Mouse (Mus musculus) neural tube, embryonic 11.5 days (tissue): ENCODE measurements at regions not wholly inside any gene's neighbourhood (a gene's known extent, or its start where the extent isn't known, plus 50 kb on each side); places are given as distances from the start of the nearest gene placed in this dataset.

Source experiments
- ATAC-seq: fragments of 200-750 bp; cut with Nextera tagmentation; 2 replicates; pipeline ENCODE4 v1.8.0; 2017; ENCODE audit warnings: moderate number of reproducible peaks, mild to moderate bottlenecking, moderate TSS enrichment, moderate library complexity; ENCODE audit not compliant: insufficient read depth, low FRiP score, low TSS enrichment
- DNase-seq: peaks from one replicate; pipeline ENCODE4 v3.0.0-alpha.2; 2015; ENCODE audit warnings: low spot score
- H3K27ac ChIP-seq: fragments of 300-500 bp; sonication (generic); 2 replicates; pipeline ENCODE4 v1.5.1; 2014; ENCODE audit warnings: low read depth, mild to moderate bottlenecking, low read length
- H3K27me3 ChIP-seq: fragments of 300-500 bp; sonication (generic); 2 replicates; pipeline ENCODE4 v1.6.1; 2014; ENCODE audit warnings: mild to moderate bottlenecking, low read length, mixed read lengths; ENCODE audit not compliant: control insufficient read depth, insufficient read depth
- H3K36me3 ChIP-seq: fragments of 300-500 bp; sonication (generic); 2 replicates; pipeline ENCODE4 v1.6.1; 2014; ENCODE audit warnings: mild to moderate bottlenecking, low read length, moderate library complexity, mixed read lengths; ENCODE audit not compliant: control insufficient read depth, insufficient read depth
- H3K4me1 ChIP-seq: fragments of 300-500 bp; sonication (generic); 2 replicates; pipeline ENCODE4 v1.6.1; 2014; ENCODE audit warnings: low read length, mixed read lengths; ENCODE audit not compliant: control insufficient read depth, insufficient read depth
- H3K4me2 ChIP-seq: fragments of 300-500 bp; sonication (generic); 2 replicates; pipeline ENCODE4 v1.6.1; 2014; ENCODE audit warnings: low read depth, mild to moderate bottlenecking, moderate library complexity
- H3K4me3 ChIP-seq: fragments of 300-500 bp; sonication (generic); 2 replicates; pipeline ENCODE4 v1.5.1; 2014; ENCODE audit warnings: low read depth, low read length
- H3K9ac ChIP-seq: fragments of 300-500 bp; sonication (generic); 2 replicates; pipeline ENCODE4 v1.6.1; 2014; ENCODE audit warnings: mild to moderate bottlenecking, low read length
- H3K9me3 ChIP-seq: fragments of 300-500 bp; sonication (generic); 2 replicates; pipeline ENCODE4 v1.6.1; 2016; ENCODE audit warnings: low read length; ENCODE audit not compliant: control insufficient read depth
- WGBS: fragments of 180-500 bp; shearing (Covaris S2); extraction: QIAGEN DNeasy Blood & Tissue Kit; methylation state at CpG from one replicate; pipeline ENCODE4 v1.1.7; 2014; 5-methylcytosine and 5-hydroxymethylcytosine counted together

- ATAC-seq (no peak), DNase-seq (peak; percentile 9)
- WGBS = 92% methylated on average over 4 of the region's 4 CpGs
- Histone ChIP-seq H3K4me1 (no peaks in the 10 kb centered on the region), H3K27me3 (no peaks in the 10 kb centered on the region), H3K36me3 (no peaks in the 10 kb centered on the region), H3K4me2 (no peak overlapping the region), H3K9me3 (no peaks in the 10 kb centered on the region), H3K9ac (no peak overlapping the region), H3K4me3 (no peak overlapping the region), H3K27ac (no peak overlapping the region)
Observed at GRCm38 (mm10) chr1:101367936-101368335, 1595.4 kb downstream of the Cntnap5b start.

DNA sequence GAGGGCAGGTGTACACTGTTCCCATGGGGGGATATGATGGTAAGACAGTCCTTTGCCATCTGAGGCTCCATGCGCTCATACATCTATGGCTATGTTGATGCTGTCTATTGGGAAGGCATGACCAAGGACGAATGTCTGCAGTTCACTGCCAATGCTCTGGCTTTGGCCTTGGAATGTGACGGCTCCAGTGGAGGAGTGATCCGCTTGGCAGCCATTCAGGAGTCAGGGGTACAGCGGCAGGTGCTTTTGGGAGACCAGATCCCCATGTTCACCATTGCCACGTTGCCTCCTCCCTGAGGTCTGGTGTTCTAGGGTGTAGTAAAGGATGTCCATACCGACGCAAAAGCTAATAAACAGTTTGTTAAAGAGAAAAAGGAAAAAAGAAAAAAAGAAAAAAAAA lies 1613.7 kb downstream of the Cntnap5b start:
- 92% methylated on average over 8 of the region's 8 CpGs for WGBS
- no peaks in the 10 kb centered on the region for H3K36me3 ChIP-seq
- no peak overlapping the region for H3K4me2 ChIP-seq
- no peak for ATAC-seq
- H3K9me3 ChIP-seq = no peaks in the 10 kb centered on the region
- H3K27me3 ChIP-seq = no peaks in the 10 kb centered on the region
- H3K4me1 ChIP-seq = no peaks in the 10 kb centered on the region
- H3K27ac ChIP-seq = no peak overlapping the region
- no peak overlapping the region for H3K4me3 ChIP-seq
- no peak for DNase-seq
- H3K9ac ChIP-seq = no peak overlapping the region
